Mouse (Mus musculus): Measurements from ENCODE around the gene Sema3d. TPM values are rescaled to one million over a fixed set of nuclear protein-coding genes. Genes with fewer than 3 reads are reported as not detected.

Sema3d gene
- polyA plus RNA-seq (2017; shearing (Covaris generic)) = 0.54 TPM

GRCm38 (mm10) chr5:12383133-12383959 is at the start of gene Sema3d:
Gene Sema3d, plus strand, starts transcription at chr5:12383385.

